ENCODE assay signal across 16 mouse cellular contexts in the genomic region with DNA sequence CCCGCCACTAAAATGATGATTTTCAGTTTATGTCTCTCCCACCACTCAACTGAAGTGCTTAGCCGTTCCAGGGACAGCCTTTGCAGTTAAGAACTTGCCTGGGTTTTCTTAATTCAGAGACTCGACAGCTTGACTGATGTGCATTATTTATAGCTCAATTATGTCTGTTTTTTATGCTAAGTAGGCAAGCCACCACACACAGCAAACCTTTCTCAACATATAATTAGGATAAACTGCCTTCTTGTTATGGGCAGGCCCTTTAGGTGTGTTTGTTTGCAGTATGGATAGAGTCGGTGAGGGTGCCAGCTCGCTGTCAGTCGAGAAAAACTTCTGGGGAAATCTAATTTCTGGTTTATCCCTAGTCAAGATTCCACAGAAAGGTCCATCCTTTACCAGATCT.
"Had no signal": no experiment of that assay in that cellular context is flagged by ENCODE, and none has a peak within 500 bp of the region (broad histone marks: within the 10 kb centered on the region; RNA-seq: fewer than 3 reads in every experiment).

No protein-coding gene starts in this region.

- H3K4me3 ChIP-seq: layer of hippocampus, adult 2 months; left cerebral cortex, adult 2 months; liver, embryonic 13.5 days; lung, embryonic 15.5 days; megakaryocyte, embryonic 14.5 days; neural tube, embryonic 15.5 days had no signal

- H3K4me1 ChIP-seq: liver, embryonic 13.5 days; megakaryocyte, embryonic 14.5 days had no signal

- H3K9me3 ChIP-seq: liver, embryonic 13.5 days; lung, embryonic 15.5 days; megakaryocyte, embryonic 14.5 days; neural tube, embryonic 15.5 days had no signal

- H3K9ac ChIP-seq: liver, embryonic 13.5 days; liver, postnatal 0 days; lung, embryonic 15.5 days; neural tube, embryonic 15.5 days had no signal

- DNase-seq: kidney, adult 9 months; kidney, postnatal 4 days; liver; liver, embryonic 13.5 days; liver, postnatal 0 days; lung, postnatal 14 days; right cerebral cortex, adult 18-20 months; right cerebral cortex, postnatal 25 days; thymus, postnatal 36 days had no signal

- H3K27me3 ChIP-seq: liver, embryonic 13.5 days; lung, embryonic 15.5 days; neural tube, embryonic 15.5 days had no signal

- H3K27ac ChIP-seq: kidney, postnatal 0 days; layer of hippocampus, adult 2 months; left cerebral cortex, adult 2 months; liver, embryonic 13.5 days; lung, embryonic 15.5 days; macrophage; neural tube, embryonic 15.5 days had no signal

- ATAC-seq: liver, postnatal 0 days had no signal

- H3K36me3 ChIP-seq: liver, embryonic 13.5 days; lung, embryonic 15.5 days; neural tube, embryonic 15.5 days had no signal

- H3K4me2 ChIP-seq: liver, embryonic 13.5 days; lung, embryonic 15.5 days; neural tube, embryonic 15.5 days had no signal
